Mouse (Mus musculus): ENCODE data around the gene Bcl11b. TPM values are rescaled to one million over a fixed set of nuclear protein-coding genes. Genes with fewer than 3 reads are reported as not detected.
A peak's percentile ranks its signal among the peaks of the same experiment; 100 is the strongest.

Bcl11b gene
- polyA plus RNA-seq, 1 experiment from 2014 or later, result 19.5 TPM

- no peak for ATAC-seq (ENCODE audit: low FRiP score, low read depth)
- Histone ChIP-seq H3K4me1 (peaks cover 83% of the 10 kb centered on the region), H3K27me3 (no peaks in the 10 kb centered on the region; the same call in 1 of the 2 replicates), H3K9ac (replicated peaks) (no peak overlapping the region), H3K9me3 (no peaks in the 10 kb centered on the region), H3K4me2 (replicated peaks) (no peak overlapping the region), H3K4me3 (no peak overlapping the region), H3K36me3 (no peaks in the 10 kb centered on the region), H3K27ac (replicated peaks) (no peak overlapping the region)
- 42% methylated on average over 3 of the region's 3 CpGs for WGBS
Observed at GRCm38 (mm10) chr12:107997241-107997640, 6.2 kb downstream of the Bcl11b start.

GRCm38 (mm10) chr12:107996773-107997172 lies 6.6 kb downstream of the Bcl11b start:
- H3K4me3 ChIP-seq, result no peak overlapping the region
- H3K4me1 ChIP-seq, result peaks cover 87% of the 10 kb centered on the region
- no peaks in the 10 kb centered on the region for H3K9me3 ChIP-seq
- no peak overlapping the region for H3K27ac ChIP-seq (replicated peaks)
- no peak overlapping the region for H3K9ac ChIP-seq (replicated peaks)
- ATAC-seq (ENCODE audit: low FRiP score, low read depth), result no peak
- H3K27me3 ChIP-seq, result no peaks in the 10 kb centered on the region; the same call in 1 of the 2 replicates
- H3K4me2 ChIP-seq (replicated peaks), result no peak overlapping the region
- no peaks in the 10 kb centered on the region for H3K36me3 ChIP-seq
- WGBS, result 56% methylated on average over 4 of the region's 4 CpGs

GRCm38 (mm10) chr12:107996216-107996615 lies 7.2 kb downstream of the Bcl11b start:
- Histone ChIP-seq H3K4me2 (replicated peaks) (no peak overlapping the region), H3K9me3 (no peaks in the 10 kb centered on the region), H3K4me1 (peaks cover 87% of the 10 kb centered on the region), H3K9ac (replicated peaks) (no peak overlapping the region), H3K36me3 (no peaks in the 10 kb centered on the region), H3K27ac (replicated peaks) (no peak overlapping the region), H3K4me3 (no peak overlapping the region), H3K27me3 (no peaks in the 10 kb centered on the region; the same call in 1 of the 2 replicates)
- ATAC-seq (ENCODE audit: low FRiP score, low read depth), result no peak
- 79% methylated on average over 6 of the region's 6 CpGs for WGBS

- peaks cover 3% of the 10 kb centered on the region for H3K36me3 ChIP-seq
- H3K27me3 ChIP-seq, result 0 out of 2 replicates have a peak, but pooled peaks cover 3% of the 10 kb centered on the region
- H3K9ac ChIP-seq (replicated peaks), result no peak overlapping the region
- WGBS, result 65% methylated on average over 4 of the region's 4 CpGs
- no peaks in the 10 kb centered on the region for H3K9me3 ChIP-seq
- no peak overlapping the region for H3K4me2 ChIP-seq (replicated peaks)
- no peak overlapping the region for H3K4me3 ChIP-seq
- peaks cover 82% of the 10 kb centered on the region for H3K4me1 ChIP-seq
- no peak for ATAC-seq (ENCODE audit: low FRiP score, low read depth)
- no peak overlapping the region for H3K27ac ChIP-seq (replicated peaks)
Observed at GRCm38 (mm10) chr12:107994421-107994820, 9.0 kb downstream of the Bcl11b start.

GRCm38 (mm10) chr12:107993029-107993428 lies 10.4 kb downstream of the Bcl11b start:
- H3K27ac ChIP-seq (replicated peaks), result no peak overlapping the region
- no peaks in the 10 kb centered on the region for H3K9me3 ChIP-seq
- H3K4me2 ChIP-seq (replicated peaks), result no peak overlapping the region
- H3K36me3 ChIP-seq, result peaks cover 8% of the 10 kb centered on the region
- 81% methylated on average over 4 of the region's 4 CpGs for WGBS
- ATAC-seq (ENCODE audit: low FRiP score, low read depth), result no peak
- 0 out of 2 replicates have a peak, but pooled peaks cover 3% of the 10 kb centered on the region for H3K27me3 ChIP-seq
- H3K9ac ChIP-seq (replicated peaks), result no peak overlapping the region
- H3K4me3 ChIP-seq, result no peak overlapping the region
- peaks cover 77% of the 10 kb centered on the region for H3K4me1 ChIP-seq

- H3K4me1 ChIP-seq, result peaks cover 72% of the 10 kb centered on the region
- no peaks in the 10 kb centered on the region for H3K9me3 ChIP-seq
- 0 out of 2 replicates have a peak, but pooled peaks cover 3% of the 10 kb centered on the region for H3K27me3 ChIP-seq
- H3K4me2 ChIP-seq (replicated peaks), result no peak overlapping the region
- WGBS, result 77% methylated on average over 11 of the region's 11 CpGs
- peaks cover 8% of the 10 kb centered on the region for H3K36me3 ChIP-seq
- no peak for ATAC-seq (ENCODE audit: low FRiP score, low read depth)
- H3K4me3 ChIP-seq, result no peak overlapping the region
- H3K9ac ChIP-seq (replicated peaks), result no peak overlapping the region
- no peak overlapping the region for H3K27ac ChIP-seq (replicated peaks)
Observed at GRCm38 (mm10) chr12:107991191-107991590, 12.2 kb downstream of the Bcl11b start.

GRCm38 (mm10) chr12:107983211-107983610 lies 20.2 kb downstream of the Bcl11b start:
- Histone ChIP-seq H3K4me1 (peaks cover 74% of the 10 kb centered on the region), H3K27me3 (peaks cover 4% of the 10 kb centered on the region; the same call in 1 of the 2 replicates), H3K4me3 (no peak overlapping the region), H3K9ac (replicated peaks) (no peak overlapping the region), H3K9me3 (no peaks in the 10 kb centered on the region), H3K27ac (replicated peaks) (no peak overlapping the region), H3K4me2 (replicated peaks) (no peak overlapping the region), H3K36me3 (no peaks in the 10 kb centered on the region)
- ATAC-seq (ENCODE audit: low FRiP score, low read depth), result no peak
- WGBS, result 82% methylated on average over 8 of the region's 8 CpGs

GRCm38 (mm10) chr12:107982306-107982705 lies 21.1 kb downstream of the Bcl11b start:
- no peak for ATAC-seq (ENCODE audit: low FRiP score, low read depth)

GRCm38 (mm10) chr12:107981231-107981630 lies 22.2 kb downstream of the Bcl11b start:
- H3K4me3 ChIP-seq, result no peak overlapping the region
- peak overlapping the region; percentile 68; the same call in 1 of the 2 replicates for H3K9ac ChIP-seq (replicated peaks)
- H3K9me3 ChIP-seq, result no peaks in the 10 kb centered on the region
- H3K4me2 ChIP-seq (replicated peaks), result peak overlapping the region; percentile 60
- no peaks in the 10 kb centered on the region for H3K36me3 ChIP-seq
- H3K27ac ChIP-seq (replicated peaks), result peak overlapping the region; percentile 89
- H3K4me1 ChIP-seq, result peaks cover 81% of the 10 kb centered on the region
- ATAC-seq (ENCODE audit: low FRiP score, low read depth), result no peak
- peaks cover 4% of the 10 kb centered on the region; the same call in 1 of the 2 replicates for H3K27me3 ChIP-seq
- 21% methylated on average over 6 of the region's 6 CpGs for WGBS

More at GRCm38 (mm10) chr12:107982306-107982705, 21.1 kb downstream of the Bcl11b start:
- Histone ChIP-seq H3K4me3 (no peak overlapping the region), H3K36me3 (no peaks in the 10 kb centered on the region), H3K27ac (replicated peaks) (peak overlapping the region; percentile 89; the same call in 1 of the 2 replicates), H3K9ac (replicated peaks) (no peak overlapping the region), H3K27me3 (peaks cover 4% of the 10 kb centered on the region; the same call in 1 of the 2 replicates), H3K9me3 (no peaks in the 10 kb centered on the region), H3K4me2 (replicated peaks) (no peak overlapping the region), H3K4me1 (peaks cover 74% of the 10 kb centered on the region)
- 70% methylated on average over 9 of the region's 9 CpGs for WGBS

GRCm38 (mm10) chr12:107980261-107980961 lies 23.0 kb downstream of the Bcl11b start:
- Histone ChIP-seq H3K36me3 (no peaks in the 10 kb centered on the region), H3K4me2 (replicated peaks) (peak overlapping the region; percentile 60), H3K4me3 (peak overlapping the region; percentile 35), H3K4me1 (peaks cover 81% of the 10 kb centered on the region), H3K27me3 (peaks cover 4% of the 10 kb centered on the region; the same call in 1 of the 2 replicates), H3K27ac (replicated peaks) (peak overlapping the region; percentile 89), H3K9ac (replicated peaks) (peak overlapping the region; percentile 68), H3K9me3 (no peaks in the 10 kb centered on the region)
- WGBS, result under 1% methylated on average over 51 of the region's 51 CpGs
- ATAC-seq (ENCODE audit: low FRiP score, low read depth), result peak; percentile 85

GRCm38 (mm10) chr12:107979710-107980260 lies 23.6 kb downstream of the Bcl11b start:
- peak overlapping the region; percentile 35 for H3K4me3 ChIP-seq
- ATAC-seq (ENCODE audit: low FRiP score, low read depth), result peak; percentile 51
- H3K9me3 ChIP-seq, result no peaks in the 10 kb centered on the region
- H3K4me2 ChIP-seq (replicated peaks), result peak overlapping the region; percentile 60
- H3K27me3 ChIP-seq, result peaks cover 4% of the 10 kb centered on the region; the same call in 1 of the 2 replicates
- H3K27ac ChIP-seq (replicated peaks), result peak overlapping the region; percentile 89
- H3K9ac ChIP-seq (replicated peaks), result peak overlapping the region; percentile 68
- under 1% methylated on average over 27 of the region's 28 CpGs for WGBS
- peaks cover 85% of the 10 kb centered on the region for H3K4me1 ChIP-seq
- H3K36me3 ChIP-seq, result no peaks in the 10 kb centered on the region

GRCm38 (mm10) chr12:107978736-107979255 lies 24.6 kb downstream of the Bcl11b start:
- H3K4me1 ChIP-seq, result peaks cover 94% of the 10 kb centered on the region
- H3K27ac ChIP-seq (replicated peaks), result peak overlapping the region; percentile 89; the same call in 1 of the 2 replicates
- H3K4me3 ChIP-seq, result no peak overlapping the region
- H3K4me2 ChIP-seq (replicated peaks), result peak overlapping the region; percentile 60
- no peak for ATAC-seq (ENCODE audit: low FRiP score, low read depth)
- H3K36me3 ChIP-seq, result no peaks in the 10 kb centered on the region
- no peak overlapping the region for H3K9ac ChIP-seq (replicated peaks)
- H3K9me3 ChIP-seq, result no peaks in the 10 kb centered on the region
- no peaks in the 10 kb centered on the region; the same call in 1 of the 2 replicates for H3K27me3 ChIP-seq
- 41% methylated on average over 8 of the region's 8 CpGs for WGBS

Data from midbrain, embryonic 12.5 days (tissue).